Mouse (Mus musculus) lung, postnatal 0 days (tissue): ENCODE measurements around the gene Gli3.

Experiments
- CTCF ChIP-seq: IDR thresholded peaks from 2 replicates; pipeline ENCODE4 v1.5.1; 2016; ENCODE audit warnings: antibody characterized with exemption, mild to moderate bottlenecking
- EP300 ChIP-seq: IDR thresholded peaks from 2 replicates; pipeline ENCODE4 v1.6.1; 2016; ENCODE audit warnings: antibody characterized with exemption, mild to moderate bottlenecking, control low read depth

GRCm38 (mm10) chr13:15599741-15600140 lies 136.7 kb downstream of the Gli3 start:
- no peak for TF ChIP-seq EP300
- TF ChIP-seq CTCF, result no peak
